Mouse (Mus musculus): ENCODE data around the gene Ndufb7. TPM values are rescaled to one million over a fixed set of nuclear protein-coding genes. Genes with fewer than 3 reads are reported as not detected.

The Ndufb7 gene
- polyA plus RNA-seq, 1 experiment from 2014 or later: 367 TPM

GRCm38 (mm10) chr8:83582226-83582625, 15.8 kb downstream of the Ndufb7 start:
- Histone ChIP-seq H3K36me3 (ENCODE audit: control insufficient read depth, insufficient read depth, low read length) (0 out of 2 replicates have a peak, but pooled peaks cover 2% of the 10 kb centered on the region), H3K9ac (ENCODE audit: low read depth, low read length) (no peak overlapping the region), H3K4me1 (ENCODE audit: control insufficient read depth, insufficient read depth, low read depth, low read length) (peaks cover 36% of the 10 kb centered on the region), H3K9me3 (ENCODE audit: control insufficient read depth, low read length) (no peaks in the 10 kb centered on the region), H3K27ac (ENCODE audit: low read depth, low read length) (no peak overlapping the region), H3K27me3 (replicated peaks; ENCODE audit: control insufficient read depth, insufficient read depth, low read length) (no peaks in the 10 kb centered on the region), H3K4me3 (ENCODE audit: low read length) (no peak overlapping the region), H3K4me2 (ENCODE audit: low read length) (no peak overlapping the region)
- ATAC-seq: no peak
- WGBS: 78% methylated on average over 8 of the region's 8 CpGs

GRCm38 (mm10) chr8:83583236-83583635, 16.8 kb downstream of the Ndufb7 start:
- H3K9me3 ChIP-seq (ENCODE audit: control insufficient read depth, low read length): no peaks in the 10 kb centered on the region
- no peak overlapping the region for H3K27ac ChIP-seq (ENCODE audit: low read depth, low read length)
- H3K4me2 ChIP-seq (ENCODE audit: low read length): no peak overlapping the region
- H3K27me3 ChIP-seq (replicated peaks; ENCODE audit: control insufficient read depth, insufficient read depth, low read length): no peaks in the 10 kb centered on the region
- H3K4me3 ChIP-seq (ENCODE audit: low read length): no peak overlapping the region
- peaks cover 3% of the 10 kb centered on the region; the same call in 1 of the 2 replicates for H3K36me3 ChIP-seq (ENCODE audit: control insufficient read depth, insufficient read depth, low read length)
- no peak overlapping the region for H3K9ac ChIP-seq (ENCODE audit: low read depth, low read length)
- WGBS: 87% methylated on average over 15 of the region's 15 CpGs
- no peak for ATAC-seq
- peaks cover 38% of the 10 kb centered on the region for H3K4me1 ChIP-seq (ENCODE audit: control insufficient read depth, insufficient read depth, low read depth, low read length)

GRCm38 (mm10) chr8:83584771-83585170, 18.3 kb downstream of the Ndufb7 start:
- Histone ChIP-seq H3K4me3 (ENCODE audit: low read length) (no peak overlapping the region), H3K36me3 (ENCODE audit: control insufficient read depth, insufficient read depth, low read length) (peaks cover 3% of the 10 kb centered on the region; the same call in 1 of the 2 replicates), H3K9ac (ENCODE audit: low read depth, low read length) (no peak overlapping the region), H3K27ac (ENCODE audit: low read depth, low read length) (no peak overlapping the region), H3K4me2 (ENCODE audit: low read length) (no peak overlapping the region), H3K27me3 (replicated peaks; ENCODE audit: control insufficient read depth, insufficient read depth, low read length) (no peaks in the 10 kb centered on the region), H3K9me3 (ENCODE audit: control insufficient read depth, low read length) (no peaks in the 10 kb centered on the region), H3K4me1 (ENCODE audit: control insufficient read depth, insufficient read depth, low read depth, low read length) (peaks cover 40% of the 10 kb centered on the region)
- WGBS: 92% methylated on average over 1 of the region's 1 CpGs
- ATAC-seq: no peak

- 76% methylated on average over 3 of the region's 3 CpGs for WGBS
- H3K36me3 ChIP-seq (ENCODE audit: control insufficient read depth, insufficient read depth, low read length): peaks cover 3% of the 10 kb centered on the region; the same call in 1 of the 2 replicates
- no peak overlapping the region for H3K4me3 ChIP-seq (ENCODE audit: low read length)
- H3K9me3 ChIP-seq (ENCODE audit: control insufficient read depth, low read length): no peaks in the 10 kb centered on the region
- H3K27me3 ChIP-seq (replicated peaks; ENCODE audit: control insufficient read depth, insufficient read depth, low read length): no peaks in the 10 kb centered on the region
- H3K9ac ChIP-seq (ENCODE audit: low read depth, low read length): no peak overlapping the region
- H3K4me2 ChIP-seq (ENCODE audit: low read length): no peak overlapping the region
- peaks cover 42% of the 10 kb centered on the region for H3K4me1 ChIP-seq (ENCODE audit: control insufficient read depth, insufficient read depth, low read depth, low read length)
- no peak for ATAC-seq
- no peak overlapping the region for H3K27ac ChIP-seq (ENCODE audit: low read depth, low read length)
Observed at GRCm38 (mm10) chr8:83585333-83585732, 18.9 kb downstream of the Ndufb7 start.

- no peak for ATAC-seq
- peaks cover 54% of the 10 kb centered on the region for H3K4me1 ChIP-seq (ENCODE audit: control insufficient read depth, insufficient read depth, low read depth, low read length)
- WGBS: 93% methylated on average over 6 of the region's 6 CpGs
- H3K4me2 ChIP-seq (ENCODE audit: low read length): no peak overlapping the region
- no peak overlapping the region for H3K27ac ChIP-seq (ENCODE audit: low read depth, low read length)
- H3K36me3 ChIP-seq (ENCODE audit: control insufficient read depth, insufficient read depth, low read length): peaks cover 3% of the 10 kb centered on the region; the same call in 1 of the 2 replicates
- H3K9ac ChIP-seq (ENCODE audit: low read depth, low read length): no peak overlapping the region
- H3K27me3 ChIP-seq (replicated peaks; ENCODE audit: control insufficient read depth, insufficient read depth, low read length): no peaks in the 10 kb centered on the region
- no peaks in the 10 kb centered on the region for H3K9me3 ChIP-seq (ENCODE audit: control insufficient read depth, low read length)
- no peak overlapping the region for H3K4me3 ChIP-seq (ENCODE audit: low read length)
Observed at GRCm38 (mm10) chr8:83587644-83588043, 21.2 kb downstream of the Ndufb7 start.

- H3K9ac ChIP-seq (ENCODE audit: low read depth, low read length): no peak overlapping the region
- ATAC-seq: no peak
- H3K4me2 ChIP-seq (ENCODE audit: low read length): 0 out of 2 replicates have a peak overlapping the region, but pooled peaks have one; percentile 1
- WGBS: 93% methylated on average over 5 of the region's 5 CpGs
- H3K27ac ChIP-seq (ENCODE audit: low read depth, low read length): no peak overlapping the region
- no peak overlapping the region for H3K4me3 ChIP-seq (ENCODE audit: low read length)
- no peaks in the 10 kb centered on the region for H3K27me3 ChIP-seq (replicated peaks; ENCODE audit: control insufficient read depth, insufficient read depth, low read length)
- no peaks in the 10 kb centered on the region for H3K9me3 ChIP-seq (ENCODE audit: control insufficient read depth, low read length)
- peaks cover 3% of the 10 kb centered on the region; the same call in 1 of the 2 replicates for H3K36me3 ChIP-seq (ENCODE audit: control insufficient read depth, insufficient read depth, low read length)
- H3K4me1 ChIP-seq (ENCODE audit: control insufficient read depth, insufficient read depth, low read depth, low read length): peaks cover 54% of the 10 kb centered on the region
Observed at GRCm38 (mm10) chr8:83588886-83589285, 22.4 kb downstream of the Ndufb7 start.

GRCm38 (mm10) chr8:83590488-83591023, 24.1 kb downstream of the Ndufb7 start:
- H3K9ac ChIP-seq (ENCODE audit: low read depth, low read length): no peak overlapping the region
- no peaks in the 10 kb centered on the region for H3K9me3 ChIP-seq (ENCODE audit: control insufficient read depth, low read length)
- peaks cover 54% of the 10 kb centered on the region for H3K4me1 ChIP-seq (ENCODE audit: control insufficient read depth, insufficient read depth, low read depth, low read length)
- no peak for ATAC-seq
- H3K36me3 ChIP-seq (ENCODE audit: control insufficient read depth, insufficient read depth, low read length): peaks cover 3% of the 10 kb centered on the region; the same call in 1 of the 2 replicates
- H3K4me3 ChIP-seq (ENCODE audit: low read length): no peak overlapping the region
- WGBS: 79% methylated on average over 7 of the region's 7 CpGs
- peak overlapping the region; percentile 88 for H3K4me2 ChIP-seq (ENCODE audit: low read length)
- H3K27me3 ChIP-seq (replicated peaks; ENCODE audit: control insufficient read depth, insufficient read depth, low read length): no peaks in the 10 kb centered on the region
- H3K27ac ChIP-seq (ENCODE audit: low read depth, low read length): no peak overlapping the region

- peak overlapping the region; percentile 88 for H3K4me2 ChIP-seq (ENCODE audit: low read length)
- H3K9ac ChIP-seq (ENCODE audit: low read depth, low read length): peak overlapping the region; percentile 94
- no peak for ATAC-seq
- H3K27ac ChIP-seq (ENCODE audit: low read depth, low read length): no peak overlapping the region; the same call in 1 of the 2 replicates
- H3K27me3 ChIP-seq (replicated peaks; ENCODE audit: control insufficient read depth, insufficient read depth, low read length): no peaks in the 10 kb centered on the region
- no peaks in the 10 kb centered on the region for H3K9me3 ChIP-seq (ENCODE audit: control insufficient read depth, low read length)
- H3K4me1 ChIP-seq (ENCODE audit: control insufficient read depth, insufficient read depth, low read depth, low read length): peaks cover 49% of the 10 kb centered on the region
- peak overlapping the region; percentile 95 for H3K4me3 ChIP-seq (ENCODE audit: low read length)
- 63% methylated on average over 3 of the region's 3 CpGs for WGBS
- peaks cover 3% of the 10 kb centered on the region; the same call in 1 of the 2 replicates for H3K36me3 ChIP-seq (ENCODE audit: control insufficient read depth, insufficient read depth, low read length)
Observed at GRCm38 (mm10) chr8:83592682-83593081, 26.2 kb downstream of the Ndufb7 start.

- H3K9me3 ChIP-seq (ENCODE audit: control insufficient read depth, low read length): no peaks in the 10 kb centered on the region
- H3K27me3 ChIP-seq (replicated peaks; ENCODE audit: control insufficient read depth, insufficient read depth, low read length): no peaks in the 10 kb centered on the region
- H3K36me3 ChIP-seq (ENCODE audit: control insufficient read depth, insufficient read depth, low read length): no peaks in the 10 kb centered on the region
- H3K4me1 ChIP-seq (ENCODE audit: control insufficient read depth, insufficient read depth, low read depth, low read length): peaks cover 41% of the 10 kb centered on the region
- ATAC-seq: no peak
- peak overlapping the region; percentile 88 for H3K4me2 ChIP-seq (ENCODE audit: low read length)
- peak overlapping the region; percentile 95 for H3K4me3 ChIP-seq (ENCODE audit: low read length)
- H3K27ac ChIP-seq (ENCODE audit: low read depth, low read length): peak overlapping the region; percentile 96
- 3% methylated on average over 22 of the region's 22 CpGs for WGBS
- H3K9ac ChIP-seq (ENCODE audit: low read depth, low read length): peak overlapping the region; percentile 94
Observed at GRCm38 (mm10) chr8:83593325-83594166, 27.1 kb downstream of the Ndufb7 start.

All from hindbrain, embryonic 16.5 days (tissue).